Mouse (Mus musculus): ENCODE data around the gene Smim24. TPM values are rescaled to one million over a fixed set of nuclear protein-coding genes. Genes with fewer than 3 reads are reported as not detected.

The Smim24 gene
- total and polyA plus RNA-seq, 2 experiments from 2014 or later: 1.1 to 1.5 TPM

- no peak overlapping the region for H3K27ac ChIP-seq (ENCODE audit: low read depth, low read length)
- no peaks in the 10 kb centered on the region for H3K9me3 ChIP-seq (ENCODE audit: low read length)
- peaks cover 6% of the 10 kb centered on the region; the same call in 1 of the 2 replicates for H3K4me1 ChIP-seq (ENCODE audit: insufficient read depth, low read length)
- 32% methylated on average over 26 of the region's 26 CpGs for WGBS
- H3K36me3 ChIP-seq (ENCODE audit: insufficient read depth, low read length): peaks cover 7% of the 10 kb centered on the region; the same call in 1 of the 2 replicates
- no peak overlapping the region for H3K4me3 ChIP-seq (ENCODE audit: low read depth, low read length)
- peak overlapping the region; percentile 4; the same call in 1 of the 2 replicates for H3K4me2 ChIP-seq (ENCODE audit: low read depth, low read length, poor library complexity, severe bottlenecking)
- no peak overlapping the region for H3K9ac ChIP-seq (replicated peaks; ENCODE audit: low read length, poor library complexity, severe bottlenecking)
- DNase-seq (ENCODE audit: low spot score): no peak
- peak; percentile 31; the same call in 1 of the 2 replicates for TF ChIP-seq CTCF (IDR thresholded peaks at IDR 0.05)
- no peak for ATAC-seq (ENCODE audit: low FRiP score)
- H3K27me3 ChIP-seq (ENCODE audit: insufficient read depth, low read length): no peaks in the 10 kb centered on the region
Observed at GRCm38 (mm10) chr10:81413310-81414261, 20.7 kb downstream of the Smim24 start.

GRCm38 (mm10) chr10:81414682-81415081 is 21.8 kb downstream of the Smim24 start:
- H3K4me3 ChIP-seq (ENCODE audit: low read depth, low read length): no peak overlapping the region
- no peak overlapping the region for H3K9ac ChIP-seq (replicated peaks; ENCODE audit: low read length, poor library complexity, severe bottlenecking)
- TF ChIP-seq CTCF (IDR thresholded peaks at IDR 0.05): no peak
- no peak for DNase-seq (ENCODE audit: low spot score)
- ATAC-seq (ENCODE audit: low FRiP score): no peak
- no peaks in the 10 kb centered on the region for H3K9me3 ChIP-seq (ENCODE audit: low read length)
- no peak overlapping the region for H3K4me2 ChIP-seq (ENCODE audit: low read depth, low read length, poor library complexity, severe bottlenecking)
- H3K27me3 ChIP-seq (ENCODE audit: insufficient read depth, low read length): no peaks in the 10 kb centered on the region
- 0 out of 2 replicates have a peak, but pooled peaks cover 4% of the 10 kb centered on the region for H3K36me3 ChIP-seq (ENCODE audit: insufficient read depth, low read length)
- H3K27ac ChIP-seq (ENCODE audit: low read depth, low read length): no peak overlapping the region
- peaks cover 6% of the 10 kb centered on the region; the same call in 1 of the 2 replicates for H3K4me1 ChIP-seq (ENCODE audit: insufficient read depth, low read length)

GRCm38 (mm10) chr10:81415146-81415545 is 22.3 kb downstream of the Smim24 start:
- no peak for ATAC-seq (ENCODE audit: low FRiP score)
- H3K4me1 ChIP-seq (ENCODE audit: insufficient read depth, low read length): peaks cover 6% of the 10 kb centered on the region; the same call in 1 of the 2 replicates
- WGBS: 83% methylated on average over 5 of the region's 5 CpGs
- H3K36me3 ChIP-seq (ENCODE audit: insufficient read depth, low read length): 0 out of 2 replicates have a peak, but pooled peaks cover 8% of the 10 kb centered on the region
- no peak overlapping the region for H3K4me3 ChIP-seq (ENCODE audit: low read depth, low read length)
- H3K9me3 ChIP-seq (ENCODE audit: low read length): no peaks in the 10 kb centered on the region
- no peak overlapping the region for H3K4me2 ChIP-seq (ENCODE audit: low read depth, low read length, poor library complexity, severe bottlenecking)
- no peak overlapping the region for H3K27ac ChIP-seq (ENCODE audit: low read depth, low read length)
- no peaks in the 10 kb centered on the region for H3K27me3 ChIP-seq (ENCODE audit: insufficient read depth, low read length)
- no peak for DNase-seq (ENCODE audit: low spot score)
- TF ChIP-seq CTCF (IDR thresholded peaks at IDR 0.05): no peak
- H3K9ac ChIP-seq (replicated peaks; ENCODE audit: low read length, poor library complexity, severe bottlenecking): no peak overlapping the region

GRCm38 (mm10) chr10:81415549-81416310 is 22.9 kb downstream of the Smim24 start:
- no peak for ATAC-seq (ENCODE audit: low FRiP score)
- no peaks in the 10 kb centered on the region for H3K27me3 ChIP-seq (ENCODE audit: insufficient read depth, low read length)
- no peak overlapping the region for H3K9ac ChIP-seq (replicated peaks; ENCODE audit: low read length, poor library complexity, severe bottlenecking)
- 75% methylated on average over 17 of the region's 17 CpGs for WGBS
- H3K4me1 ChIP-seq (ENCODE audit: insufficient read depth, low read length): peaks cover 6% of the 10 kb centered on the region; the same call in 1 of the 2 replicates
- no peak for DNase-seq (ENCODE audit: low spot score)
- no peak for TF ChIP-seq CTCF (IDR thresholded peaks at IDR 0.05)
- H3K9me3 ChIP-seq (ENCODE audit: low read length): no peaks in the 10 kb centered on the region
- no peak overlapping the region for H3K4me2 ChIP-seq (ENCODE audit: low read depth, low read length, poor library complexity, severe bottlenecking)
- no peak overlapping the region for H3K27ac ChIP-seq (ENCODE audit: low read depth, low read length)
- 0 out of 2 replicates have a peak, but pooled peaks cover 12% of the 10 kb centered on the region for H3K36me3 ChIP-seq (ENCODE audit: insufficient read depth, low read length)
- no peak overlapping the region for H3K4me3 ChIP-seq (ENCODE audit: low read depth, low read length)

GRCm38 (mm10) chr10:81416581-81417226 is 23.9 kb downstream of the Smim24 start:
- H3K27ac ChIP-seq (ENCODE audit: low read depth, low read length): 0 out of 2 replicates have a peak overlapping the region, but pooled peaks have one; percentile 32
- peaks cover 3% of the 10 kb centered on the region; the same call in 1 of the 2 replicates for H3K4me1 ChIP-seq (ENCODE audit: insufficient read depth, low read length)
- peak; percentile 74 for TF ChIP-seq CTCF (IDR thresholded peaks at IDR 0.05)
- DNase-seq (ENCODE audit: low spot score): peak; percentile 92
- no peaks in the 10 kb centered on the region for H3K27me3 ChIP-seq (ENCODE audit: insufficient read depth, low read length)
- peak; percentile 74 for ATAC-seq (ENCODE audit: low FRiP score)
- 0 out of 2 replicates have a peak overlapping the region, but pooled peaks have one; percentile 37 for H3K9ac ChIP-seq (replicated peaks; ENCODE audit: low read length, poor library complexity, severe bottlenecking)
- peak overlapping the region; percentile 42 for H3K4me2 ChIP-seq (ENCODE audit: low read depth, low read length, poor library complexity, severe bottlenecking)
- H3K36me3 ChIP-seq (ENCODE audit: insufficient read depth, low read length): 0 out of 2 replicates have a peak, but pooled peaks cover 12% of the 10 kb centered on the region
- H3K9me3 ChIP-seq (ENCODE audit: low read length): no peaks in the 10 kb centered on the region
- 6% methylated on average over 26 of the region's 26 CpGs for WGBS
- peak overlapping the region; percentile 30 for H3K4me3 ChIP-seq (ENCODE audit: low read depth, low read length)
